Mouse (Mus musculus): ENCODE measurements around the gene 4930505A04Rik.
"Not testable (repeated sequence)": the region's sequence is repeated elsewhere in the genome, so short reads cannot be mapped to it uniquely, and the experiment has no call there.

4930505A04Rik gene

GRCm38 (mm10) chr11:30471751-30472593, at the start of gene 4930505A04Rik:
Gene 4930505A04Rik (minus strand): TSS chr11:30471827.
- peak; percentile 92 for DNase-seq (ENCODE audit: low read depth, low spot score)

- DNase-seq (ENCODE audit: low read depth, low spot score), result peak; percentile 29
Observed at GRCm38 (mm10) chr11:30517133-30517532, 45.5 kb upstream of the 4930505A04Rik start.

- DNase-seq (ENCODE audit: low read depth, low spot score), result no peak
Observed at GRCm38 (mm10) chr11:30508178-30508577, 36.6 kb upstream of the 4930505A04Rik start.

GRCm38 (mm10) chr11:30498738-30499355, 27.2 kb upstream of the 4930505A04Rik start:
- DNase-seq (ENCODE audit: low read depth, low spot score), result no peak

- DNase-seq (ENCODE audit: low read depth, low spot score), result no peak
Observed at GRCm38 (mm10) chr11:30497151-30497550, 25.5 kb upstream of the 4930505A04Rik start.

- no peak for DNase-seq (ENCODE audit: low read depth, low spot score)
Observed at GRCm38 (mm10) chr11:30491515-30492260, 20.1 kb upstream of the 4930505A04Rik start.

GRCm38 (mm10) chr11:30488183-30488582, 16.6 kb upstream of the 4930505A04Rik start:
- no peak for DNase-seq (ENCODE audit: low read depth, low spot score)

GRCm38 (mm10) chr11:30483286-30483685, 11.7 kb upstream of the 4930505A04Rik start:
- DNase-seq (ENCODE audit: low read depth, low spot score), result no peak

- DNase-seq (ENCODE audit: low read depth, low spot score), result no peak
Observed at GRCm38 (mm10) chr11:30471187-30471586, 440 bp downstream of the 4930505A04Rik start.

GRCm38 (mm10) chr11:30454331-30454730, 17.3 kb downstream of the 4930505A04Rik start:
- DNase-seq (ENCODE audit: low read depth, low spot score), result no peak

GRCm38 (mm10) chr11:30448126-30448525, 23.5 kb downstream of the 4930505A04Rik start:
- DNase-seq (ENCODE audit: low read depth, low spot score), result no peak

- no peak for DNase-seq (ENCODE audit: low read depth, low spot score)
Observed at GRCm38 (mm10) chr11:30447561-30447960, 24.1 kb downstream of the 4930505A04Rik start.

GRCm38 (mm10) chr11:30444192-30444905, 27.3 kb downstream of the 4930505A04Rik start:
- not testable (repeated sequence) for DNase-seq (ENCODE audit: low read depth, low spot score)

- DNase-seq (ENCODE audit: low read depth, low spot score), result no peak
Observed at GRCm38 (mm10) chr11:30443746-30444145, 27.9 kb downstream of the 4930505A04Rik start.

GRCm38 (mm10) chr11:30433256-30433950, 38.2 kb downstream of the 4930505A04Rik start:
- DNase-seq (ENCODE audit: low read depth, low spot score), result no peak

GRCm38 (mm10) chr11:30405581-30405980, 66.0 kb downstream of the 4930505A04Rik start:
- DNase-seq (ENCODE audit: low read depth, low spot score), result peak; percentile 67

- no peak for DNase-seq (ENCODE audit: low read depth, low spot score)
Observed at GRCm38 (mm10) chr11:30404619-30405200, 66.9 kb downstream of the 4930505A04Rik start.

- peak; percentile 25 for DNase-seq (ENCODE audit: low read depth, low spot score)
Observed at GRCm38 (mm10) chr11:30394351-30394750, 77.3 kb downstream of the 4930505A04Rik start.

- DNase-seq (ENCODE audit: low read depth, low spot score), result no peak
Observed at GRCm38 (mm10) chr11:30383076-30383475, 88.6 kb downstream of the 4930505A04Rik start.

All from skeletal muscle tissue, adult 2 months (tissue).